Mouse (Mus musculus) liver, embryonic 15.5 days (tissue): Measurements from ENCODE around the gene Nub1. TPM values are rescaled to one million over a fixed set of nuclear protein-coding genes. Genes with fewer than 3 reads are reported as not detected.
"Not testable (repeated sequence)": the region's sequence is repeated elsewhere in the genome, so short reads cannot be mapped to it uniquely, and the experiment has no call there.

ENCODE experiments used
- ATAC-seq: fragments of 200-750 bp; cut with Nextera tagmentation; 2 replicates; pipeline ENCODE4 v1.8.0; 2017; ENCODE audit warnings: moderate number of reproducible peaks, mild to moderate bottlenecking, moderate library complexity; ENCODE audit not compliant: insufficient read depth
- H3K27ac ChIP-seq: fragments of 300-500 bp; sonication (generic); replicated peaks from 2 replicates; pipeline ENCODE4 v1.5.1; 2015; ENCODE audit warnings: mild to moderate bottlenecking, inconsistent platforms
- H3K27me3 ChIP-seq: fragments of 300-500 bp; sonication (generic); 2 replicates; pipeline ENCODE4 v1.6.1; 2015; ENCODE audit warnings: mild to moderate bottlenecking, inconsistent platforms
- H3K36me3 ChIP-seq: fragments of 300-500 bp; sonication (generic); replicated peaks from 2 replicates; pipeline ENCODE4 v1.6.1; 2015; ENCODE audit warnings: moderate library complexity, mild to moderate bottlenecking, inconsistent platforms
- H3K4me1 ChIP-seq: fragments of 300-500 bp; sonication (generic); replicated peaks from 2 replicates; pipeline ENCODE4 v1.6.1; 2015; ENCODE audit warnings: inconsistent platforms
- H3K4me2 ChIP-seq: fragments of 300-500 bp; sonication (generic); 2 replicates; pipeline ENCODE4 v1.6.1; 2015; ENCODE audit warnings: moderate library complexity, mild to moderate bottlenecking, inconsistent platforms
- H3K4me3 ChIP-seq: fragments of 300-500 bp; sonication (generic); replicated peaks from 2 replicates; pipeline ENCODE4 v1.5.1; 2015; ENCODE audit warnings: mild to moderate bottlenecking, inconsistent platforms
- H3K9ac ChIP-seq: fragments of 300-500 bp; sonication (generic); 2 replicates; pipeline ENCODE4 v1.6.1; 2015; ENCODE audit warnings: moderate library complexity, mild to moderate bottlenecking, inconsistent platforms
- H3K9me3 ChIP-seq: fragments of 300-500 bp; sonication (generic); replicated peaks from 2 replicates; pipeline ENCODE4 v1.6.1; 2016; ENCODE audit warnings: inconsistent platforms
- WGBS: fragments of 180-500 bp; shearing (Covaris S2); methylation state at CpG from one replicate; pipeline ENCODE4 v1.1.7; 2015; ENCODE audit warnings: mixed read lengths; ENCODE audit not compliant: insufficient replicate concordance; 5-methylcytosine and 5-hydroxymethylcytosine counted together
- polyA plus RNA-seq: library from polyadenylated mRNA; unstranded; fragments of >200 nt; fragmentation: Nextera tagmentation; extraction: Ambion mirVana; gene quantifications from 2 replicates; pipeline ENCODE4 v1.2.1, GENCODE M21; 2015

Nub1 gene
- polyA plus RNA-seq, 1 experiment from 2014 or later: 12.4 TPM

GRCm38 (mm10) chr5:24654491-24654890 is 30.8 kb upstream of the Nub1 start:
- no peaks in the 10 kb centered on the region for H3K36me3 ChIP-seq
- H3K4me1 ChIP-seq: 0 out of 2 replicates have a peak, but pooled peaks cover 5% of the 10 kb centered on the region
- no peak overlapping the region for H3K9ac ChIP-seq
- H3K27me3 ChIP-seq: peaks cover 9% of the 10 kb centered on the region; the same call in 1 of the 2 replicates
- no peak for ATAC-seq
- 57% methylated on average over 6 of the region's 6 CpGs for WGBS
- no peak overlapping the region for H3K4me2 ChIP-seq
- H3K9me3 ChIP-seq: no peaks in the 10 kb centered on the region
- H3K27ac ChIP-seq: no peak overlapping the region
- no peak overlapping the region for H3K4me3 ChIP-seq

DNA sequence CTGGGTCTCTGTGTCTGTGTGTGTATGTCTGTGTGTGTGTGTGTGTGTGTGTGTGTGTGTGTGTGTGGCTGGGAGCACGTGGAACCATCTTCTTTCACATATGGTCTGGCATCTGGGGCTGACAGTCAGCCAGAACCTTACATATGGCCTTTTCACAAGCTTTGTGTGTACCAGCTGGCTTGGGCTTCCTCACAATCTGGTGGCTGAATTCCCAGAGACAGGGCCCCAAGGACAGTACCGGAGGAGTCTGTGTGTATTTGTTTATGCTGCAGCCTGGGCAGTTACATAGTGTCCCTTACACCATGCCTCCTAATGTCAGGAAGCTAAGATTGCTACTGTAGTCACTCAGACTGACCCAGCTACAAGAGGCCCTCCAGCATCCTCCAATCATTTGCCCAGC is 28.2 kb upstream of the Nub1 start:
- WGBS: 50% methylated on average over 2 of the region's 2 CpGs
- H3K27ac ChIP-seq: no peak overlapping the region
- H3K4me2 ChIP-seq: no peak overlapping the region
- peaks cover 9% of the 10 kb centered on the region; the same call in 1 of the 2 replicates for H3K27me3 ChIP-seq
- H3K4me1 ChIP-seq: 0 out of 2 replicates have a peak, but pooled peaks cover 4% of the 10 kb centered on the region
- no peaks in the 10 kb centered on the region for H3K9me3 ChIP-seq
- H3K4me3 ChIP-seq: no peak overlapping the region
- H3K9ac ChIP-seq: no peak overlapping the region
- no peak for ATAC-seq
- H3K36me3 ChIP-seq: no peaks in the 10 kb centered on the region

DNA sequence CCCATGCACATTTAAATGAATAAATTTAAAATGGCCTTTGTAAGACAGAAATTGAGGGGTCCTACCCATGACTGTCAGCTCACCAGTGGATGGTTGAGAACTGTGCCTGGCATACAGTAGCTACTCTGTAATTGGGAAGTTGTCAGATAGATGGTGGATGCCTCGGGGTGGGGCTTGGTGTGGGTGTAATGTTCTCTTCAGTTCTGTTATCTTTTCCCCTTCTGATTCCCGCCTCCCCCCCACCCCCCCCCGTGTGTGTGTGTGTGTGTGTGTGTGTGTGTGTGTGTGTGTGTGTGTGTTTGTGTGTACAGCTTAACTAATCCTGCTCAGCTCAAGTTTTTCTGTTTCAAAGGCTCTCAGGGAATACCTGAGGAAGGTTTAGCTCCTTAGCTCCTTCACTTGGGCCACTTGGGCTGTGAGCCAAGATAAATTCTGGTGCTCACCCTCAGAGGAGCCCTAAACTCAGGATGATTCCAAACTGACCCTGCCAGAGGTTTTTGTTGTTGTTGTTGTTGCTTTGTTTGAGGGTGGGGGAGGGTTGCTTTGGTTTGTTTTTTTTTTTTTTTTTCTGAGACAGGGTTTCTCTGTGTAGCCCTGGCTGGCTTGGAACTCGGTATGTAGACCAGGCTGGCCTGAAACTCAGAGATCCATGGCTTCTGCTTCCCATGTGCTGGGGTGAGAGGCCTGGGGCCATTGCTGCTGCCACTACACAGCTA is 25.5 kb upstream of the Nub1 start:
- Histone ChIP-seq H3K4me1 (no peaks in the 10 kb centered on the region), H3K9me3 (no peaks in the 10 kb centered on the region), H3K9ac (no peak overlapping the region), H3K4me2 (no peak overlapping the region), H3K27ac (no peak overlapping the region), H3K27me3 (no peaks in the 10 kb centered on the region), H3K4me3 (no peak overlapping the region), H3K36me3 (no peaks in the 10 kb centered on the region)
- WGBS: 34% methylated on average over 4 of the region's 4 CpGs
- no peak for ATAC-seq

DNA sequence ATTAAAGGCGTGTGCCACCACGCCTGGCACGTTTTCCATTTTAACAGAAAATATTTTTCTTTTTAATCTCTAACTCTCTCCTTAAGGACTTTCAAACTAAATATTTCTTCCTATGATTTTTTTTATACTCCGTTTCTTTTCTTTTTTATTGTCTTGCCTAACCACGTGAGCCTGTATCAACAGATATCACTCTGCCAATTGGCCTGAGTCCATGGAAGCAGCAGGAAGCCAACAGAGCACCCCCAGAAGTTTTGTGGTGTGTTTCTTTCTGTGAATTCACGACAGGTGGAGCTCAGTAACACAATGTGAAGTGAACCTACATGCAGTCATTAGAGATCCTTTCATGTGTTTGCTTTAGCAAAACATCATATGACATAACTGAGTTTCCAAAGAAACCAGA is 23.9 kb upstream of the Nub1 start:
- no peak overlapping the region for H3K9ac ChIP-seq
- no peaks in the 10 kb centered on the region for H3K4me1 ChIP-seq
- WGBS: 65% methylated on average over 6 of the region's 6 CpGs
- H3K27me3 ChIP-seq: no peaks in the 10 kb centered on the region
- H3K27ac ChIP-seq: no peak overlapping the region
- H3K9me3 ChIP-seq: no peaks in the 10 kb centered on the region
- ATAC-seq: no peak
- no peaks in the 10 kb centered on the region for H3K36me3 ChIP-seq
- no peak overlapping the region for H3K4me3 ChIP-seq
- H3K4me2 ChIP-seq: no peak overlapping the region

DNA sequence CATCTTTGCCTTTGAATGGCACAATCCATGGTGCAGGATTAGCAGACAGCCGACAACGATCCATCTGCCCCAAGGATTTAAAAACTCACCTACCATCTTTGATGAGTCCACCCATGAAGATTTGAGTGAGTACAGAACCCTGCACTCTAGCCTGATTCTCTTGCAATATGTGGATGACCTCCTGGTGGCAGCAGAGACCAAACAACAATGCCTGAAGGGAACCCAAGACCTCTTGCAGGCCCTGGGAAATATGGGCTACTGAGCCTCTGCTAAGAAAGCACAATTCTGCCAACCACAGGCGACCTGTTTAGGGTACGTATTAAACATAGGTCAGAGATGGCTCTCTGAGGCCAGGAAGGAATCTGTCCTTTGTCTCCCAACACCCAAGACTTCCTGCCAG is 11.1 kb upstream of the Nub1 start:
- H3K27me3 ChIP-seq: no peaks in the 10 kb centered on the region; the same call in 1 of the 2 replicates
- no peaks in the 10 kb centered on the region for H3K4me1 ChIP-seq
- H3K36me3 ChIP-seq: no peaks in the 10 kb centered on the region
- H3K27ac ChIP-seq: no peak overlapping the region
- H3K4me3 ChIP-seq: no peak overlapping the region
- 17% methylated on average over 4 of the region's 4 CpGs for WGBS
- no peak for ATAC-seq
- H3K9ac ChIP-seq: no peak overlapping the region
- H3K9me3 ChIP-seq: no peaks in the 10 kb centered on the region
- H3K4me2 ChIP-seq: no peak overlapping the region

DNA sequence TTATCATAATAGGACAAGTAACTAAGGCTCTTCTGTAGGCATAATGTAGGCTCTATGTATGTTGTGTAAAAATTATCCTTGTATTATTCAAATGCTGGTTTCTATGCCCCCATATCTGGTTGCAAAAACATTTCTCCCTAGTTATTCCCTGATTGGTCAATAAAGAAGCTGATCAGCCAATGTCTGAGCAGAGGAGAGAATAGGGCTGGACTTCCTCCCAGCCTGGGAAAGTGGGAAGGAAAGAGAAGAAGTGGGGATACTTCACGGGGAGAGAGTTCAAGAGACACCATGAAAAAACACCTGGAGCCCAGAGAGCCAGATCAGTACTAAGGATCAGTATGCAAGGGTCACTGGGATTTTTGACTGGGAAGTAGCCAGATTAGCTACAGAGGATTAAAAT is 3.9 kb upstream of the Nub1 start:
- Histone ChIP-seq H3K4me1 (peaks cover 12% of the 10 kb centered on the region), H3K9ac (no peak overlapping the region), H3K27ac (no peak overlapping the region), H3K4me2 (no peak overlapping the region), H3K4me3 (no peak overlapping the region), H3K9me3 (no peaks in the 10 kb centered on the region), H3K36me3 (no peaks in the 10 kb centered on the region), H3K27me3 (0 out of 2 replicates have a peak, but pooled peaks cover 3% of the 10 kb centered on the region)
- WGBS: 41% methylated on average over 1 of the region's 1 CpGs
- ATAC-seq: no peak

- Histone ChIP-seq H3K4me2 (peak overlapping the region; percentile 87), H3K4me1 (peaks cover 26% of the 10 kb centered on the region), H3K9me3 (no peaks in the 10 kb centered on the region), H3K4me3 (peak overlapping the region; percentile 88), H3K36me3 (peaks cover 10% of the 10 kb centered on the region), H3K27ac (peak overlapping the region; percentile 96), H3K9ac (peak overlapping the region; percentile 50), H3K27me3 (0 out of 2 replicates have a peak, but pooled peaks cover 3% of the 10 kb centered on the region)
- peak; percentile 4; the same call in 1 of the 2 replicates for ATAC-seq
- WGBS: 23% methylated on average over 16 of the region's 16 CpGs
These were observed 560 bp upstream of the Nub1 start for GRCm38 (mm10) chr5:24684578-24685365.

DNA sequence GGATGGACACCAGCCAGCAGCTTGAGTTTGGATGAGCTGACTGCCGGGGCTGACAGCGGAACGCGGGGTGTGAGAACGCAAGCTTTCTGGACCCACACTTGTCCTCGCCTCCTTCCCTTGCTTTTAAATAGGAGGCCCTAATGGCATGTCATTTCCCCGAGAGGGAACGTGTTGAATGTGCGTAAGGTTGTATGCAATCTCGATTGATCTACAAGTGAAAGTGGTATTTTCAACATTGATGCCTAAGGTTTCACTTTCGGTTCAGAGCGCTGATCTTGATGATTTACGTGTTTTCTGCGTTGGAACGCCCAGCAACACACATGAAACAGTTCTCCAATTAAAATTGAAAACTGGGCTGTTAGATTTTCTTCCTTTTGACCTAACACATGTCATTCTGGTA is 844 bp downstream of the Nub1 start:
- no peaks in the 10 kb centered on the region for H3K9me3 ChIP-seq
- H3K4me1 ChIP-seq: peaks cover 26% of the 10 kb centered on the region
- ATAC-seq: peak; percentile 3; the same call in 1 of the 2 replicates
- peak overlapping the region; percentile 88 for H3K4me3 ChIP-seq
- H3K4me2 ChIP-seq: peak overlapping the region; percentile 87
- WGBS: under 1% methylated on average over 15 of the region's 15 CpGs
- H3K36me3 ChIP-seq: peaks cover 22% of the 10 kb centered on the region
- H3K27ac ChIP-seq: peak overlapping the region; percentile 96
- H3K27me3 ChIP-seq: no peaks in the 10 kb centered on the region
- peak overlapping the region; percentile 81 for H3K9ac ChIP-seq

GRCm38 (mm10) chr5:24686671-24687420 is 1.5 kb downstream of the Nub1 start:
- ATAC-seq, H3K9me3 ChIP-seq, H3K27me3 ChIP-seq: not testable (repeated sequence)
- peak overlapping the region; percentile 96 for H3K27ac ChIP-seq
- peak overlapping the region; percentile 88 for H3K4me3 ChIP-seq
- WGBS: 53% methylated on average over 16 of the region's 16 CpGs
- H3K36me3 ChIP-seq: peaks cover 29% of the 10 kb centered on the region
- H3K4me2 ChIP-seq: peak overlapping the region; percentile 87
- H3K9ac ChIP-seq: peak overlapping the region; percentile 81
- peaks cover 26% of the 10 kb centered on the region for H3K4me1 ChIP-seq

DNA sequence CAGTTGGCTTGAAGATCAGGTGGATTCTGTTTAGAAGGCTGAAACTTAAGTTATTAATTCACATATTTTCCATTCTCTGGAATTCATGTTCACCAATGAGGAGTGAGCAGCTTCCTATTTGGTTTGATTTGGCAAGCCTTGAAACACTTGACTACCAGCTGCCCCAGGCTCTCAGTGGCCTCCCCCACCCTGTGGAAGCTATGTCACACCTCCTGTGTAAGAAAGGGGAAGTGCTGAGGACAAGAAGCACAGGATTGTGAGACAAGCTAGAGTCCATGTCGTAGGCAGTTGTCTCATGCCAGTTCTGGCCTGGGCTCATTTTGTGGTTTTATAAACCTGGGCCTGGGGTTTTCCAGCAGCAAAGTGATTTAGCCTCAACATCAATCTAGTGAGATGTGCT is 2.4 kb downstream of the Nub1 start:
- no peak for ATAC-seq

DNA sequence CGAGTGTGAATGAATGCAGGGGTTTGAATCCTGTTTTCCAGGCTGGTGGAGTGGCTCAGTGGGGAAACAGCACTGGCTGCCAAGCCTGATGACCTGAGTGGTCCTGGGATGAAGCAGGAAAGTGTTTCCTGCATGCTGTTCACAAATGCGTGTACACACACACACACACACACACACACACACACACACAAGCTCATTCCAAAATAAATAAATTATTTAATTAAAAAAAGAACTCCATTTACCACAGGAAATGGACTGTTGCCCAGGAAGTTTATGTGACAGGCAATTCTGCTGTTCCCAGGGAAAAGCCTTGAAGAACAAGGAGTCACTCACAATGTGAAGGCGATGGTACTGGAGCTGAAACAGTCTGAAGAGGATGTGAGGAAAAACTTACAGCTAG is 11.4 kb downstream of the Nub1 start:
- no peak overlapping the region for H3K27ac ChIP-seq
- no peak overlapping the region for H3K4me3 ChIP-seq
- no peak overlapping the region for H3K9ac ChIP-seq
- H3K36me3 ChIP-seq: peaks cover 94% of the 10 kb centered on the region
- no peaks in the 10 kb centered on the region for H3K9me3 ChIP-seq
- no peaks in the 10 kb centered on the region for H3K27me3 ChIP-seq
- no peaks in the 10 kb centered on the region for H3K4me1 ChIP-seq
- ATAC-seq: no peak
- H3K4me2 ChIP-seq: no peak overlapping the region
- 70% methylated on average over 3 of the region's 3 CpGs for WGBS

More for the DNA sequence above, 2.4 kb downstream of the Nub1 start:
- Histone ChIP-seq H3K9ac (no peak overlapping the region), H3K36me3 (peaks cover 37% of the 10 kb centered on the region), H3K27ac (0 out of 2 replicates have a peak overlapping the region, but pooled peaks have one; percentile 1), H3K27me3 (no peaks in the 10 kb centered on the region), H3K4me1 (peaks cover 26% of the 10 kb centered on the region), H3K4me2 (peak overlapping the region; percentile 87), H3K4me3 (peak overlapping the region; percentile 88; the same call in 1 of the 2 replicates), H3K9me3 (no peaks in the 10 kb centered on the region)
- WGBS: 27% methylated on average over 1 of the region's 1 CpGs
